Mouse (Mus musculus) retina, postnatal 1 day (tissue): ENCODE measurements around the gene Klf16.
A peak's percentile ranks its signal among the peaks of the same experiment; 100 is the strongest.
"Not testable (repeated sequence)": the region's sequence is repeated elsewhere in the genome, so short reads cannot be mapped to it uniquely, and the experiment has no call there.

Experiments used
- DNase-seq: peaks from one replicate; pipeline ENCODE4 v3.0.0-alpha.2; 2012

The Klf16 gene

GRCm38 (mm10) chr10:80605721-80606120 lies 28.6 kb upstream of the Klf16 start, which contains the start of gene Gm49322:
Gene Gm49322, plus strand, starts transcription at chr10:80606021.
- not testable (repeated sequence) for DNase-seq

GRCm38 (mm10) chr10:80604988-80605387 lies 27.9 kb upstream of the Klf16 start:
- DNase-seq, result no peak

- DNase-seq, result no peak
Measured at GRCm38 (mm10) chr10:80604001-80604509, 26.9 kb upstream of the Klf16 start.

- no peak for DNase-seq
Measured at GRCm38 (mm10) chr10:80603364-80603763, 26.2 kb upstream of the Klf16 start.

GRCm38 (mm10) chr10:80602698-80603325 lies 25.7 kb upstream of the Klf16 start, which contains the start of the genes Scamp4 and Adat3:
Gene Scamp4, plus strand, starts transcription at chr10:80602872.
Gene Adat3, plus strand, starts transcription at chr10:80602880.
- peak; percentile 97 for DNase-seq

- peak; percentile 32 for DNase-seq
Measured at GRCm38 (mm10) chr10:80596318-80596717, 19.2 kb upstream of the Klf16 start.

- peak; percentile 99 for DNase-seq
Measured at GRCm38 (mm10) chr10:80589879-80590854, 13.0 kb upstream of the Klf16 start, which contains the start of gene Abhd17a. Gene Abhd17a, minus strand, starts transcription at chr10:80590341.

GRCm38 (mm10) chr10:80589127-80589878 lies 12.2 kb upstream of the Klf16 start:
- DNase-seq, result peak; percentile 76

- peak; percentile 56 for DNase-seq
Measured at GRCm38 (mm10) chr10:80587305-80587657, 10.2 kb upstream of the Klf16 start.

GRCm38 (mm10) chr10:80586407-80587304 lies 9.5 kb upstream of the Klf16 start:
- DNase-seq, result no peak

GRCm38 (mm10) chr10:80585581-80585980 lies 8.5 kb upstream of the Klf16 start:
- no peak for DNase-seq

GRCm38 (mm10) chr10:80584642-80585552 lies 7.8 kb upstream of the Klf16 start:
- DNase-seq, result no peak

- DNase-seq, result no peak
Measured at GRCm38 (mm10) chr10:80584045-80584488, 6.9 kb upstream of the Klf16 start.

GRCm38 (mm10) chr10:80583047-80583446 lies 5.9 kb upstream of the Klf16 start:
- no peak for DNase-seq

- DNase-seq, result peak; percentile 88
Measured at GRCm38 (mm10) chr10:80578911-80579310, 1.8 kb upstream of the Klf16 start.

- DNase-seq, result peak; percentile 87
Measured at GRCm38 (mm10) chr10:80578131-80578750, 1.1 kb upstream of the Klf16 start.

- peak; percentile 54 for DNase-seq
Measured at GRCm38 (mm10) chr10:80576351-80577194, 548 bp downstream of the Klf16 start.

- no peak for DNase-seq
Measured at GRCm38 (mm10) chr10:80575925-80576324, 1.2 kb downstream of the Klf16 start.

GRCm38 (mm10) chr10:80574896-80575295 lies 2.2 kb downstream of the Klf16 start:
- DNase-seq, result no peak
